Mouse (Mus musculus) kidney, adult 11 months (tissue): ENCODE results near the gene Nrn1.

Experiments
- DNase-seq: peaks from one replicate; pipeline ENCODE4 v3.0.0; 2022

Gene Nrn1

DNA sequence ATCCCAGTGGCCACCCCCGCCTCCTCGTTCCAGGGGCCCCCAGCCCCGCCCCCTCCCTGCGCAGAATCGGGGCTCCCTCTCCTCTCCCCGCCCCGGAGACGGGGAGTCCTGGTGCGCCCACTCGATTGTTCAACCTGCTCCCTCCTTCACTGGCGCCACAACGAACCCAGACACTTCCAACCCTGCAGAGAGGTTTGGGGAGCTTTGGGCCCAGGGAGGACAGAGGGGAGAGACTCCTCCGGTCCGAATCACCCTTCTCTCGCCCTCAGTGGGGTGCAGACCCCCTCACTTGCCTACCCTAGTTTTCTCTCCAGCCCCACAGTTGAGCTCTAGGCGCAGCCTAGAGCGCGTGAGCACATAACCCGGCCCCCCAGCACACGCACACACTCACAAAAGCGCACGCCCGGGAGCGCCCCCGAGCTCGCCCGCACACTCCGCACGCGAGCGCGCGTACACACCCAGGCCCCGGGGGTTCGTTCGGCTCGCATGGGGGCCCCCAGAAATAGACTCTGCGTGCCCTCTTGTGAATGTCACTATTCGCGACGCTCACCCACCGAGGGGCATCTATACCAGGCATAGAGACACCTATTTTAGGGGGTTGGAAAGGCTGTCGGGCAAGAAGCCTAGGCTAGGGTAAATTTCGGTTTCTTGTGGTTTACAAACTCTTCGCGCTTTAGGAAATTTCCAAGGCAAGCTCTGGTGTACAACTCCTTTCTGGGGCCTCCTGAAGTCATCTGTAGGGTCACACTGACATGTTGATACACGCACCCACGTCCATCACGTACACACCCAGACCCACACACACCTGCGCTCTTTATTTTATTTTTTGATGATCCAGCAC lies at the start of gene Nrn1:
Gene Nrn1 (minus strand): TSS at position 401 of the 841 bp plus-strand sequence.
- no peak for DNase-seq

DNA sequence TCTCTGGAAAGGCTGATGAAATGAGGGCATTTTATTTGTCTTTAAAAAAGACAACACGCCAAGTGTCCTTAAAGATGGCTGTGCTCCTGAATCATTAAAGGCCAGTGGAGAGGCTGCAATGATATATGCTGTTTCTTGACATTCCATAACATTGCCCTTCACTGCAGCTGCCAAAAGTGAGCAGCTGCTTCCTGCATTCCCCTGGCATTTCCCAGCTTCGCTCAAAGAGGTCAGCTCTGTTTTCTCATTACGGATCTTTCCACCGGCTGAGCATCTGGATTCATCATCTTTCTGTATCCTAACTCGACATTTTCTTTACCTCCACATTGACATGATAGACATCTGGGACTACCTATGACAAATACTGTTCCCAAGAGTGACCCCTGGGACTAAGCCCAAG lies 44.7 kb upstream of the Nrn1 start:
- no peak for DNase-seq

DNA sequence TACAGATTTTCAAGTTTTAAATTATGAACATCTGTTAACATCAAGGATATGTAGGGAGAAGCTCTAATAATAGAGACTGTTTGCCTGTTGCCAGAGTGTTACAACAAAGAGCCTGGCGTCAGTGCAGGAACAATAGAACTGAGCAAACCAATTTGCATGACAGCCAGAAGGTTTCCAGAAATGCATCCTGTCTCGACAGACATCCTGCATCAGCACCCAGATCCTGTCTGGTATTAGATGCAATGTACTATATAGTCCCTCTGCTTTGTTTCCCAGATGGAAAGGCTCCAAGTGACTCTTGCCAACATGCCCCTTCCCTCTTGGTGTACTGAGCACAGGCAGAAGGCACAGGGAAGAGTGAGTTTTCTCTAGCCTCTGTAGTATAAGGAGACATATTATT lies 31.9 kb upstream of the Nrn1 start:
- DNase-seq, result no peak

- DNase-seq, result no peak
These were observed 16.9 kb upstream of the Nrn1 start for GRCm38 (mm10) chr13:36751861-36752260.

DNA sequence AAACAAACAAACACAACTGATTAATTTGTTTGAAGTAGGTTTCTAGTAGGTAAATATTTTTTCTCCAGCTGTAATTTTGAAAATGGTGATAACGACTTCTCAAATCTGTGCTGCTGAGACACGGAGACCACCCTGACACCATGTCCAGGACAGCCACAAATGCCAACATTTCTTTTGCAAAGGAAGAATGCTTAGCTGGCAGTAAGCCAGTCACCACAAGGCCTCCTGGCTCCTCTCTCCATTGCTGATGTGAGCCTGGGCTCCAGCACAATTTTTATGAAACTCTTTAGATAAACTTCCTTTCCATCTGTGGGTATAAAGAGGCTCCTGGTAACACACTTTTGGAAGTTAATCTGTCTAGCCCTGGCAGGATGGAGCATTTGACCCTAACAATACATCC lies 15.1 kb upstream of the Nrn1 start:
- no peak for DNase-seq

GRCm38 (mm10) chr13:36736619-36736996 lies 1.7 kb upstream of the Nrn1 start:
- DNase-seq, result no peak

GRCm38 (mm10) chr13:36735901-36736618 lies 1.1 kb upstream of the Nrn1 start:
- no peak for DNase-seq

GRCm38 (mm10) chr13:36733989-36734690 lies 791 bp downstream of the Nrn1 start:
- no peak for DNase-seq

GRCm38 (mm10) chr13:36733566-36733965 lies 1.4 kb downstream of the Nrn1 start:
- no peak for DNase-seq

- no peak for DNase-seq
These were observed 1.9 kb downstream of the Nrn1 start for GRCm38 (mm10) chr13:36732891-36733490.

DNA sequence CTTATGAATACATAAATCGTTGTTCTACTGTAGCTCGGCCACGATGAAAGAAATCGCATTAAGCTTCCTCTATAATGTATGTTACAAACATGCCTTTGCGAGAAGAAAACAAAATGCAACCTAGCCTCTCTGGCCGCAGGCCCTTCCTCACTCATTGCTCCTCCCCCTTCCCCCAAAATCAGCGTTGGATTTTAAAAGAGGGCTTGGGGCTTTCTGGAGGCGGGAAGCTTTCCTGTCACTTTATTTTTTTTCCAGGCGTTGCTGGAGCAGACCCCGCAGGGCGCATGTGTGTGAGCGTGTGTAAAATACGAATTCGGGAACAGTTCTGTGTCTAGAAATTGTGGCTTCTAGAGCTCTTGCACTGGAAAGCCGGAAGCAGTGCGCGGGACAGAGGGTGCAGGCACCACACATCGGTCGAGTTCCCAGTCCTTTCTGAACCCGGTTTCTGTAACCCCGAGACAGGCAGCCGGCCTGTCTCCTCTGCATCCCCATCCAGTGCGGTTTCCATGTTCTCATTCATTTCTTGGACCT lies 2.9 kb downstream of the Nrn1 start:
- no peak for DNase-seq

- peak; percentile 26 for DNase-seq
These were observed 3.7 kb downstream of the Nrn1 start for GRCm38 (mm10) chr13:36731016-36731930.

GRCm38 (mm10) chr13:36730341-36730761 lies 4.6 kb downstream of the Nrn1 start:
- no peak for DNase-seq

DNA sequence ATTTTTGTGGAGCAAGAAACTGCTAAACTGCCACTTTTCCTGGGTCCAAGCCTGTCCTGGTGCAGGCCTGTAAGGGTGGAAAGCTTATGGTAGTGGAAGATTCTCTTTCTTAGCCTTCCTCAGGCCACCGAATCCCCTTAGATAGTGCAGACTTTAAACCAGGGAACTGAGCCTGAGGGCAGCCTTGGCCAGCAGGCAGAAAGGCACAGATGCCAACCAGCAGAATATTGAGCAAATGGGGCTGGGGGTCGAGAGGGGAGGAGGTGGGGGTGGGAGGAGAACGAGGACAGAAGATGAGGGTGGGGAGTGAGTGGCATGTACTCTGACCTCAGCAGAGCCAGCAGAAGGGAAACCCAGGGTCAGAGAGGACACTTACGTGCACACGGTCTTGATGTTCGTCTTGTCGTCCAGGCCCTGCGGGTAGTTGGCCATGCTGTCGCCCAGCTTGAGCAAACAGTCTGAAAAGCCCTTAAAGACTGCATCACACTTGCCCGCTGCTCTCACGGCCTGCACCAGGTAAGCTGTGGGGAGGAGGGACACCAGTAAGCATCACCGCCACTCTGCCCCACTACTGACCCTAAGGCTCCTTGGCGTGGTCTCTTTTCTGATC lies 5.1 kb downstream of the Nrn1 start:
- DNase-seq, result no peak

DNA sequence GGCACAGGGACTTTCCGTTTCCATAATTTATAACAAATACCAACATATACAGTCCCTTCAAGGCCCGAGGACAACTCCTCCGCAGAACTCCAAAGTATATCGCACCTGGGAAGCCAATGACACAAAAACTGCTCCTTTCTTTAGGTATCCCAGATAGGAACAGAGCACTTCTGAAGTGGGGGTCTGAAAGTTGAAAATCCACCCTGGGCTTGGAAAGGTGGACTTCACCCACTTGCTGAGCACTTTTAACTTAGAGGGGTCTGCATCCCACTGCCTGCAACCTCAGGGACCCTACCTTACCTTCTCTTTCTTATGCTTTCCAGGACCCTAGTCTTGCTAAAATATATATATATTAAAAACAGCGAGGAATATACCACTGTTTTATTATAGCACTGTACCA lies 6.4 kb downstream of the Nrn1 start:
- no peak for DNase-seq

GRCm38 (mm10) chr13:36727779-36728470 lies 7.0 kb downstream of the Nrn1 start:
- DNase-seq, result no peak

DNA sequence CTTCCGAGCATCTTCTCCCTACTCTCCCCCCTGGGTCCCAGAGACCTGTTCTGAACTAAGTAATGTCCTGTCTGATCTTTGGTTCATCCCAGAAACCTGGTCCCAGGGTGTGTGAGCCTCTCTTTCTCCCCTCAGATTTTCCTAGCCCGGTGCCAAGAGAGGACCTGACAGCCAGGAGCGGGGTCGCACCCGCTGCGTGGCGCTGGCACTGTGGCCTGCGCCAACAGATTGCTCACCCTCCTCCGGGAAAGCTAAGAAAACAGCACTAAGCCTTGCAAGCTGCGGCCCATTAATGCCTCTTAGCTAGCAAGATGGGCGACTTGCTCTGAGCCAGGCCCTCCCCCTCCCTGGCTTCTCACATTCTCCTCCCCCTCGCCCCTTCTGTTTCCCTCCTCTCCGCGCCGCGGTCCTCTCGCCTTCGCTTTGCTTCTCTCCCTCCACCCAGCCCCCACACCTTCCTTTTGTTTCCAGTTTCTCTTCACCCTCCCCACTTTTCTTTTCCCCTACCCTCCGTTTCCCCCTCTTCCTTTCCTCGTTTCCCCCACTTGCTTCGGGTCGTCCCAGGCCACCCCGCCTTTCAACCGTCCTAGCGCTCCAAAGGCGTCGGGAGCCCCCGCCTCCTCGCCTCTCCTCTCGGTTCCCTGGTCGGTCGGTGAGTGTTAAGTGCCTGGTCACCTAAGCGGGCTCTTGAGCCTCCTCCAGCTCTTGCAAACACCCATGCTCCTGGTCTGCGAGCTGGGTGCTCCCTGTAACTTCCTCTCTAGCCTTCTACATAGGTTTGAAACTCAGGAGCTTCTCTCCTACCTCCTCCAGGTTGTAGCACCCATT lies 7.8 kb downstream of the Nrn1 start:
- no peak for DNase-seq

GRCm38 (mm10) chr13:36726551-36726950 lies 8.4 kb downstream of the Nrn1 start:
- no peak for DNase-seq

- no peak for DNase-seq
These were observed 9.1 kb downstream of the Nrn1 start for GRCm38 (mm10) chr13:36725881-36726280.
